ENCODE assay signal across 28 mouse cellular contexts in the genomic region with DNA sequence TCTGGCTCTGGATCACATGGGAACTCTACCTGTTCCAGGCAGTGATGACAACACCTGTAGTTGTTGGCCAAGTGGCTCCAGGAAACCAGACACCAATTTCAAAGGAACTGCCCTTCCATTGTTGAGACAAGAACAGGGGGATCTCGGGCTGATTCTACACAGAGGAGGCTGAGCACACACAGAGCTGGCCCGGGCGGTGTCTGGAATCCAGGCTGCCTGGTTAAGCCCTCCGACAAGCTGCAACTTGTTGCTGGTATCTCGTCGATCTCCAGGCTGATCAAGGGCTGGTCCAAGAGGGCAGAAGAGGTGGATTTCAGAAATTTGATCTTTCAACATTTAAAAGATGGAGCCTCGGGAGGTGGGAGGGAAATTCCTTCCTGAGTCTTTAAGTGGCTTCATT. TPM values are rescaled to one million over a fixed set of nuclear protein-coding genes. Genes with fewer than 3 reads are reported as not detected.
A peak's percentile ranks its signal among the peaks of the same experiment; 100 is the strongest.
DNase-seq lines count a peak whose midpoint lies in the region; ATAC-seq lines count a peak whose summit lies in the region.
"Had no signal": no experiment of that assay in that cellular context is flagged by ENCODE, and none has a peak within 500 bp of the region (broad histone marks: within the 10 kb centered on the region; RNA-seq: fewer than 3 reads in every experiment).

No protein-coding gene starts in this region.

- peak; percentile 60 for DNase-seq in midbrain, embryonic 11.5 days (ENCODE audit: low spot score, missing footprints)
- DNase-seq in embryonic facial prominence, embryonic 10.5 days (ENCODE audit: low spot score) = peak; percentile 69
- DNase-seq in forelimb bud, embryonic 11.5 days (ENCODE audit: low read depth, low spot score) = peak; percentile 39
- DNase-seq in urinary bladder, postnatal 25 days (ENCODE audit: low spot score) = peak; percentile 58
- DNase-seq in layer of hippocampus, adult 18-20 months (ENCODE audit: low spot score in 2 of 2) = no peak
- no peak for DNase-seq in gastrocnemius, postnatal 4 days (ENCODE audit: low spot score in 2 of 2)
- DNase-seq: adrenal gland, adult 8-10 months; B cell, adult 2 months; cerebellum, adult 2 months; cerebellum, postnatal 25 days; gastrocnemius, postnatal 25 days; heart, postnatal 4 days; kidney, adult 18-20 months; liver, postnatal 0 days; lung, postnatal 10 days; midbrain, embryonic 14.5 days; right cerebral cortex, postnatal 14 days had no signal

- no peaks in the 10 kb centered on the region for H3K36me3 ChIP-seq in midbrain, embryonic 11.5 days (ENCODE audit: control insufficient read depth, insufficient read depth, low read length)
- H3K36me3 ChIP-seq in midbrain, embryonic 13.5 days = no peaks in the 10 kb centered on the region
- H3K36me3 ChIP-seq in embryonic facial prominence, embryonic 10.5 days (replicated peaks) = no peaks in the 10 kb centered on the region
- H3K36me3 ChIP-seq: embryonic facial prominence, embryonic 12.5 days; G1E; limb, embryonic 12.5 days; neural tube, embryonic 12.5 days had no signal

- no peaks in the 10 kb centered on the region for H3K9me3 ChIP-seq in midbrain, embryonic 11.5 days (ENCODE audit: control insufficient read depth, low read length)
- H3K9me3 ChIP-seq in midbrain, embryonic 13.5 days = no peaks in the 10 kb centered on the region
- no peaks in the 10 kb centered on the region for H3K9me3 ChIP-seq in embryonic facial prominence, embryonic 10.5 days
- H3K9me3 ChIP-seq: embryonic facial prominence, embryonic 12.5 days; limb, embryonic 12.5 days; neural tube, embryonic 12.5 days had no signal

- H3K27ac ChIP-seq in midbrain, embryonic 11.5 days (ENCODE audit: low read depth, low read length) = no peak overlapping the region
- no peak overlapping the region for H3K27ac ChIP-seq in midbrain, embryonic 13.5 days
- peak overlapping the region; percentile 57 for H3K27ac ChIP-seq in embryonic facial prominence, embryonic 10.5 days (replicated peaks)
- H3K27ac ChIP-seq: embryonic facial prominence, embryonic 12.5 days; hindbrain, embryonic 14.5 days; limb, embryonic 12.5 days; neural tube, embryonic 12.5 days had no signal

- WGBS in midbrain, embryonic 11.5 days = 80% methylated on average over 7 of the region's 7 CpGs
- WGBS in midbrain, embryonic 13.5 days = 81% methylated on average over 7 of the region's 7 CpGs
- 56% methylated on average over 7 of the region's 7 CpGs for WGBS in embryonic facial prominence, embryonic 10.5 days

- no peak for ATAC-seq in midbrain, embryonic 11.5 days (ENCODE audit: low FRiP score)
- no peak for ATAC-seq in midbrain, embryonic 13.5 days
- ATAC-seq: forebrain, embryonic 16.5 days; inflammation-experienced regulatory T-cells, adult 6 months; liver, postnatal 0 days; Patski had no signal

- H3K9ac ChIP-seq in midbrain, embryonic 11.5 days (ENCODE audit: low read length) = no peak overlapping the region
- H3K9ac ChIP-seq in midbrain, embryonic 13.5 days (replicated peaks) = no peak overlapping the region
- H3K9ac ChIP-seq: embryonic facial prominence, embryonic 12.5 days; hindbrain, embryonic 14.5 days; limb, embryonic 12.5 days; liver, postnatal 0 days; neural tube, embryonic 12.5 days had no signal

- H3K27me3 ChIP-seq in midbrain, embryonic 11.5 days (ENCODE audit: control insufficient read depth, insufficient read depth, low read length) = no peaks in the 10 kb centered on the region
- no peaks in the 10 kb centered on the region for H3K27me3 ChIP-seq in midbrain, embryonic 13.5 days
- H3K27me3 ChIP-seq in embryonic facial prominence, embryonic 10.5 days (replicated peaks; ENCODE audit: low read depth, poor library complexity, severe bottlenecking) = no peaks in the 10 kb centered on the region
- H3K27me3 ChIP-seq: CH12.LX; embryonic facial prominence, embryonic 12.5 days; limb, embryonic 12.5 days; neural tube, embryonic 12.5 days had no signal

- no peak overlapping the region for H3K4me3 ChIP-seq in midbrain, embryonic 11.5 days (ENCODE audit: low read depth, low read length)
- H3K4me3 ChIP-seq in midbrain, embryonic 13.5 days (replicated peaks) = no peak overlapping the region
- H3K4me3 ChIP-seq in embryonic facial prominence, embryonic 10.5 days = no peak overlapping the region
- H3K4me3 ChIP-seq: embryonic facial prominence, embryonic 12.5 days; limb, embryonic 12.5 days; neural tube, embryonic 12.5 days had no signal

- no peaks in the 10 kb centered on the region for H3K4me1 ChIP-seq in midbrain, embryonic 11.5 days (ENCODE audit: control insufficient read depth, insufficient read depth, low read length)
- H3K4me1 ChIP-seq in midbrain, embryonic 13.5 days (replicated peaks) = no peaks in the 10 kb centered on the region
- peaks cover 32% of the 10 kb centered on the region for H3K4me1 ChIP-seq in embryonic facial prominence, embryonic 10.5 days
- H3K4me1 ChIP-seq: limb, embryonic 12.5 days; neural tube, embryonic 12.5 days had no signal

- no peak overlapping the region for H3K4me2 ChIP-seq in midbrain, embryonic 11.5 days
- H3K4me2 ChIP-seq in midbrain, embryonic 13.5 days (replicated peaks) = no peak overlapping the region
- H3K4me2 ChIP-seq: embryonic facial prominence, embryonic 12.5 days; hindbrain, embryonic 14.5 days; limb, embryonic 12.5 days; liver, embryonic 11.5 days; neural tube, embryonic 12.5 days had no signal

RNA-seq across cellular contexts. Expression of a gene that starts 47.6 kb away (rescaled TPM):
- polyA plus RNA-seq in midbrain, embryonic 11.5 days (2014; fragmentation: Nextera tagmentation; extraction: Ambion mirVana) = 4.5 and 6.3 TPM in 2 replicates
- 19.2 and 27.0 TPM in 2 replicates for polyA plus RNA-seq in midbrain, embryonic 13.5 days (2015; fragmentation: Nextera tagmentation; extraction: Ambion mirVana)
- polyA plus RNA-seq in embryonic facial prominence, embryonic 10.5 days (2016; fragmentation: Nextera tagmentation; extraction: Ambion mirVana) = 7.3 and 10.4 TPM in 2 replicates
- total RNA-seq in layer of hippocampus, adult 18-20 months (2021) = 100 to 1,000 TPM; 143 to 144 TPM
- total RNA-seq in gastrocnemius, postnatal 4 days (2021) = under 1 TPM; 0.54 to 0.56 TPM
- total RNA-seq: CH12.LX had no signal
- polyA plus RNA-seq: G1E; liver, postnatal 0 days had no signal

Comparison
In these comparisons a context has a peak if more than half of its experiments do, and no peak if none do; other contexts are left out.
1. DNase-seq: peak in midbrain, embryonic 11.5 days (single experiment), embryonic facial prominence, embryonic 10.5 days (single experiment), forelimb bud, embryonic 11.5 days (single experiment) and urinary bladder, postnatal 25 days (single experiment); none in layer of hippocampus, adult 18-20 months (0 of 2) and gastrocnemius, postnatal 4 days (0 of 2).